Mouse (Mus musculus): ENCODE measurements around the gene Asic1.

DNA sequence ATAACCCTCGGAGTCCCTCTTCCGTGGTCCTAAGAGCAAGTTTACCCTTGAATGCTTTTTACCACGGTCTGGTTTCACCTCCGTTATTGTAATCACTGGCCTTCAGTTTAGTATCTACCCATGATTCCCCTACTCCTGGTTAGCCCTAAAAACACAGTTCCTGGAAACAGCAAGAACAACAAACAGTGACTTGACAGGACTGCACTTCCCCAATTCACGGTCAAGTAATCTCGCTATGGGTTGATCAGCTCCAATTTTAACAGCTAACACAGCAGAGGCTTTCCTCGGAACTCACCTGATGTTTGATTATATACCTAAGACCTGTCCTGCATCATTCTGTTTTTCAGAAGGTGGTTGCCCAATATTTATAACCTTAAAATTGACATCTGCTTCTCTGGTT, 35.5 kb upstream of the Asic1 start:
- no peak for TF ChIP-seq CTCF (IDR thresholded peaks at IDR 0.05; ENCODE audit: low read depth)
- TF ChIP-seq EP300 (optimal IDR thresholded peaks at IDR 0.05), result no peak
